Mouse (Mus musculus): ENCODE results near the gene Zfp787. TPM values are rescaled to one million over a fixed set of nuclear protein-coding genes. Genes with fewer than 3 reads are reported as not detected.

Gene Zfp787
- polyA plus RNA-seq, 1 experiment = 58.2 TPM

DNA sequence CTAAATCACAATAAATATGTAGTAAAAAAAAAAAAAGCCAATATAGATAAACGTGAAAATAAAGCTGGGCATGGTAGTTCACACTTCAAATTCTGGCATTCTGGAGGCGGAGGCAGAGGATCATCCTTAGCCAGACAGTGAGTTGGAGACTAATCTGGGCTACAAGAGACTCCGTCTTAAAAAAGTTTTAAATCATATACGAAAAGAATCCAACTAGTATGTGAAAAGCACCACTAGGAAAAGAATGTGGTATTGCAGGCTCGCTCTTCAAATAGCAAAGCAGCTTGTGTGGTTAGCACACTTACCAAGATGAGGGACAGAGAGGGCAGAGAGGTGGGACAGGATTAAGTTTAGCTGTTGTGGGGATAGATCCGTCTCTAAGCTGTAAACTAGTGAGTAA is 15.1 kb upstream of the Zfp787 start:
- 40% methylated on average over 6 of the region's 6 CpGs for WGBS
- H3K27ac ChIP-seq (ENCODE audit: control insufficient read depth, insufficient read depth, low read length) = no peak overlapping the region
- H3K4me1 ChIP-seq (replicated peaks; ENCODE audit: control insufficient read depth, insufficient read depth, low read length) = peaks cover 11% of the 10 kb centered on the region
- TF ChIP-seq CTCF (IDR thresholded peaks at IDR 0.05; ENCODE audit: borderline replicate concordance, control insufficient read depth, extremely low read depth, insufficient read depth, low read length, poor library complexity) (no peak), POLR2A (IDR thresholded peaks at IDR 0.05; ENCODE audit: control insufficient read depth, extremely low read depth, insufficient read depth, low read length, poor library complexity) (no peak)
- DNase-seq = no peak
- H3K27me3 ChIP-seq (ENCODE audit: control insufficient read depth, insufficient read depth, low read length) = no peaks in the 10 kb centered on the region
- no peaks in the 10 kb centered on the region for H3K36me3 ChIP-seq (ENCODE audit: control insufficient read depth, insufficient read depth, low read length)
- no peak overlapping the region for H3K4me3 ChIP-seq (ENCODE audit: control insufficient read depth, insufficient read depth, low read length)

DNA sequence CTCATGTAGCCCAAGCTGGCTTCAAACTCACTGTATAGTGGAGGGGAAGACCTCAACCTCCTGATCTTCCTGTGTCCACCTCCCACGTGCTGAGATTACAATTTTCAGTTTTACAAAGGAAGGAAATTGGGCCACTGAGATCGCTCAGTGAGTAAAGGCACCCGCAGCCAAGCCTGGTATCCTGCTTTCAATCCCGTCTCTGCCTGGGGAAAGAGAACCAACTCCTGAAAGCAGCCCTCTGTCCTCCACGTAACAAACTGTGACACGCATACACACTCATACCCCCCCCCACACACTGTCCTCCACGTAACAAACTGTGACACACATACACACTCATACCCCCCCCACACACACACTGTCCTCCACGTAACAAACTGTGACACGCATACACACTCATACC is 14.6 kb upstream of the Zfp787 start:
- H3K4me3 ChIP-seq (ENCODE audit: control insufficient read depth, insufficient read depth, low read length) = no peak overlapping the region
- H3K27ac ChIP-seq (ENCODE audit: control insufficient read depth, insufficient read depth, low read length) = no peak overlapping the region
- H3K36me3 ChIP-seq (ENCODE audit: control insufficient read depth, insufficient read depth, low read length) = no peaks in the 10 kb centered on the region
- WGBS = 76% methylated on average over 9 of the region's 9 CpGs
- H3K27me3 ChIP-seq (ENCODE audit: control insufficient read depth, insufficient read depth, low read length) = no peaks in the 10 kb centered on the region
- TF ChIP-seq CTCF (IDR thresholded peaks at IDR 0.05; ENCODE audit: borderline replicate concordance, control insufficient read depth, extremely low read depth, insufficient read depth, low read length, poor library complexity) = no peak
- no peak for TF ChIP-seq POLR2A (IDR thresholded peaks at IDR 0.05; ENCODE audit: control insufficient read depth, extremely low read depth, insufficient read depth, low read length, poor library complexity)
- no peak for DNase-seq
- peaks cover 11% of the 10 kb centered on the region for H3K4me1 ChIP-seq (replicated peaks; ENCODE audit: control insufficient read depth, insufficient read depth, low read length)

DNA sequence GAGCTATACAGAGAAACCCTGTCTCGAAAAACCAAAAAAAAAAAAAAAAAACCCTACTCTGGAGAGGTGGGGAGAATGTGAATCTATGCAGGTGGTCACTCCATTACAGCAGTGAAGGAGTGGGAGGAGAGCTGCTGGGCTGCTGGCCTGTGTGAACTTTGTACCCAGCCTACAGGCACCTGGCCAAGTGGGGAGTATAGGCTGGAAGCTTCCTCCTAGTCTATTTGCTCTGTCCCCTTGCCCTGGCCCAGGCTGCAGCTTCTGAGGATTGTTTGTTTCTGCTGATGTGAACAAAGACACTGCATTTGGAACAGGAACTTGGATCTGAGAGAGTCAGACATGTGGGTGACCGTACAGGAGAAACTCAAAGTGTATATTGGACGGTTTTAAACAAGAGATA is 13.6 kb upstream of the Zfp787 start:
- Histone ChIP-seq H3K4me3 (ENCODE audit: control insufficient read depth, insufficient read depth, low read length) (no peak overlapping the region), H3K27me3 (ENCODE audit: control insufficient read depth, insufficient read depth, low read length) (no peaks in the 10 kb centered on the region), H3K27ac (ENCODE audit: control insufficient read depth, insufficient read depth, low read length) (no peak overlapping the region), H3K36me3 (ENCODE audit: control insufficient read depth, insufficient read depth, low read length) (no peaks in the 10 kb centered on the region), H3K4me1 (replicated peaks; ENCODE audit: control insufficient read depth, insufficient read depth, low read length) (peaks cover 9% of the 10 kb centered on the region)
- WGBS = 85% methylated on average over 3 of the region's 3 CpGs
- TF ChIP-seq POLR2A (IDR thresholded peaks at IDR 0.05; ENCODE audit: control insufficient read depth, extremely low read depth, insufficient read depth, low read length, poor library complexity) (no peak), CTCF (IDR thresholded peaks at IDR 0.05; ENCODE audit: borderline replicate concordance, control insufficient read depth, extremely low read depth, insufficient read depth, low read length, poor library complexity) (no peak)
- DNase-seq = no peak

DNA sequence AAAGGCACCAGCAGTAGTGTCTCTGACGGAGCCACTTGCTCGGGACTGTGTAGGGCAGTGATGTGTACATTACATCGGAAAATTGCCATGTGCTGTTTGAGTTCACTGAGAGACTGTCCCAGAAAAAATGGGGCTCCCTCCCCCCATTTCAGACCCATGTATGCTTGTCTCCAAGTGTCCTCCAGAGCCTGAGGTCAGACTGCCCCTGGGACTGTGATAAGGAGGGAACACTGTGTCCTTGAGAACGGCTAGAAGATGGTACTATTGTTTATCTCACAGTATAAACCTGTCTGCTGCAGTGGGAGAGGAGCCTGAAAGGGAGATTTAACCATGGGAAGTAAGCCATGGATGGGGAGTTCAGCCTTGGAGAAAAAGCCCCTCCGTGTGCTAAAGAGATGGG is 8.9 kb upstream of the Zfp787 start:
- DNase-seq = no peak
- WGBS = 84% methylated on average over 5 of the region's 5 CpGs
- H3K36me3 ChIP-seq (ENCODE audit: control insufficient read depth, insufficient read depth, low read length) = no peaks in the 10 kb centered on the region
- H3K4me3 ChIP-seq (ENCODE audit: control insufficient read depth, insufficient read depth, low read length) = no peak overlapping the region
- TF ChIP-seq POLR2A (IDR thresholded peaks at IDR 0.05; ENCODE audit: control insufficient read depth, extremely low read depth, insufficient read depth, low read length, poor library complexity) (no peak), CTCF (IDR thresholded peaks at IDR 0.05; ENCODE audit: borderline replicate concordance, control insufficient read depth, extremely low read depth, insufficient read depth, low read length, poor library complexity) (no peak)
- H3K4me1 ChIP-seq (replicated peaks; ENCODE audit: control insufficient read depth, insufficient read depth, low read length) = no peaks in the 10 kb centered on the region
- no peaks in the 10 kb centered on the region for H3K27me3 ChIP-seq (ENCODE audit: control insufficient read depth, insufficient read depth, low read length)
- no peak overlapping the region for H3K27ac ChIP-seq (ENCODE audit: control insufficient read depth, insufficient read depth, low read length)

DNA sequence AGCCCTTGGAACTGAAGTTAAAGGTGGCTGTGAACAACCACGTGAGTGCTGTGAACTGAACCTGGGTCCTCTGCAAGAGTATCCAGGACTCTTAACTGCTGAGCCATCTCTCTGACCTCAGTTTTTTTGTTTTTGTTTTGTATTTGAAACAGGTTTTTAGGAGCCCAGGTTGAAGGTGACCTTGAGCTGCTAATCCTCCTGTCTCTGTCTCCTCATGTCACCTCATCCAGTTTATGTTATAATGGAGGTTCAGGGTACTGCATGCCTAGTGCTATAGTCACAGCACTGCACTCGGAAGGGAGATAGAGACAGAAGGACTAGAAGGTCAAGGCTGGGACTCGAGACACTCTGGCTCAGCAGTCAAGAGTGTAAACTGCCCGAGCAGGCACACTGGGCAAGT is 6.4 kb upstream of the Zfp787 start:
- Histone ChIP-seq H3K4me3 (ENCODE audit: control insufficient read depth, insufficient read depth, low read length) (no peak overlapping the region), H3K4me1 (replicated peaks; ENCODE audit: control insufficient read depth, insufficient read depth, low read length) (no peaks in the 10 kb centered on the region), H3K27me3 (ENCODE audit: control insufficient read depth, insufficient read depth, low read length) (no peaks in the 10 kb centered on the region), H3K27ac (ENCODE audit: control insufficient read depth, insufficient read depth, low read length) (no peak overlapping the region), H3K36me3 (ENCODE audit: control insufficient read depth, insufficient read depth, low read length) (no peaks in the 10 kb centered on the region)
- TF ChIP-seq POLR2A (IDR thresholded peaks at IDR 0.05; ENCODE audit: control insufficient read depth, extremely low read depth, insufficient read depth, low read length, poor library complexity) (no peak), CTCF (IDR thresholded peaks at IDR 0.05; ENCODE audit: borderline replicate concordance, control insufficient read depth, extremely low read depth, insufficient read depth, low read length, poor library complexity) (no peak)
- WGBS = 93% methylated on average over 4 of the region's 4 CpGs
- DNase-seq = no peak

DNA sequence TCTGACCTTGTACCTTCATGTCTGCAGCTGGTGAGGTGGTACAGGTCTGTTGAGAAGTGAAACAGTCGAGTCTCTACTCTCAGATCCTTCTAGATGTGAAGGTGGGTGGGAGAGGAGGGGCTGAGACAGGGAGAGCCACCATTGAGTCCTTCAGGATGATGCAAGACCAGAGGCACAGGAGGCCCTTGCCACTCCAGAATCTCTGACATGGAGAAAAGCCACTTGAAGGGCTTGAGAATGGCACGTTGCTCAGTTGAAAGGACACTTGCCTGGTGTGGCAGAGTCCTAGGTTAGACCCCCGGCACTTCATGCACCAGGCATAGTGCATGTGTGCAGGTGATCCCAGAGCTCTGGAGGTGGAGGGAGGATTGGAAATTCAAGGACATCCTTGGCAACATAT is 5.7 kb upstream of the Zfp787 start:
- WGBS = 69% methylated on average over 3 of the region's 3 CpGs
- TF ChIP-seq POLR2A (IDR thresholded peaks at IDR 0.05; ENCODE audit: control insufficient read depth, extremely low read depth, insufficient read depth, low read length, poor library complexity) = no peak
- TF ChIP-seq CTCF (IDR thresholded peaks at IDR 0.05; ENCODE audit: borderline replicate concordance, control insufficient read depth, extremely low read depth, insufficient read depth, low read length, poor library complexity) = no peak
- H3K4me1 ChIP-seq (replicated peaks; ENCODE audit: control insufficient read depth, insufficient read depth, low read length) = no peaks in the 10 kb centered on the region

DNA sequence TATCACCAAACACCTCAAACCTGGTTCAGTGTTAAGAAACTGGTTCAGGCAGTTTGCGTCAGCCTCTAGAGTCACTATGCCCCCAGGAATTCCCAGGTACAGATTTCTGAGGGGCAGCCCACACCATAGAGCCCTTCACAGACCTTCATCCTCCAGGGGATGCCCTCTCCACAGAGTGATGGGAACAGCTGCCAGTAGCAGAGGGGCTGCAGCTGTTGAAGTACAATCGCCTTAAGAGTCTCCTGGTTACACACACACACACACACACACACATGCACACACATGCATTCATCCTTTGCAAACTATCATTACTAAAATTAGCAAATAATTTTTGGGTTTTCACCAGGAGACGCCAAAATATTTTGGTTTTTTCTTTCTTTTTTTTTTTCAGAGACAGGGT is 3.8 kb upstream of the Zfp787 start:
- TF ChIP-seq POLR2A (IDR thresholded peaks at IDR 0.05; ENCODE audit: control insufficient read depth, extremely low read depth, insufficient read depth, low read length, poor library complexity) = no peak
- no peak for TF ChIP-seq CTCF (IDR thresholded peaks at IDR 0.05; ENCODE audit: borderline replicate concordance, control insufficient read depth, extremely low read depth, insufficient read depth, low read length, poor library complexity)
- Histone ChIP-seq H3K4me3 (ENCODE audit: control insufficient read depth, insufficient read depth, low read length) (no peak overlapping the region), H3K4me1 (replicated peaks; ENCODE audit: control insufficient read depth, insufficient read depth, low read length) (peaks cover 5% of the 10 kb centered on the region), H3K27me3 (ENCODE audit: control insufficient read depth, insufficient read depth, low read length) (no peaks in the 10 kb centered on the region), H3K36me3 (ENCODE audit: control insufficient read depth, insufficient read depth, low read length) (no peaks in the 10 kb centered on the region), H3K27ac (ENCODE audit: control insufficient read depth, insufficient read depth, low read length) (no peak overlapping the region)
- 95% methylated on average over 3 of the region's 3 CpGs for WGBS
- no peak for DNase-seq

More for the DNA sequence above, 5.7 kb upstream of the Zfp787 start:
- Histone ChIP-seq H3K36me3 (ENCODE audit: control insufficient read depth, insufficient read depth, low read length) (no peaks in the 10 kb centered on the region), H3K4me3 (ENCODE audit: control insufficient read depth, insufficient read depth, low read length) (no peak overlapping the region), H3K27me3 (ENCODE audit: control insufficient read depth, insufficient read depth, low read length) (no peaks in the 10 kb centered on the region), H3K27ac (ENCODE audit: control insufficient read depth, insufficient read depth, low read length) (no peak overlapping the region)
- no peak for DNase-seq
